Mouse (Mus musculus) hindbrain, embryonic 12.5 days (tissue): ENCODE results near the gene Crkl. TPM values are rescaled to one million over a fixed set of nuclear protein-coding genes. Genes with fewer than 3 reads are reported as not detected.

Source experiments
- ATAC-seq: fragments of 200-750 bp; cut with Nextera tagmentation; 2 replicates; pipeline ENCODE4 v1.8.0; 2017; ENCODE audit warnings: moderate TSS enrichment; ENCODE audit not compliant: low FRiP score
- H3K27ac ChIP-seq: fragments of 300-500 bp; sonication (generic); 2 replicates; pipeline ENCODE4 v1.5.1; 2016; ENCODE audit warnings: mild to moderate bottlenecking
- H3K27me3 ChIP-seq: fragments of 300-500 bp; sonication (generic); 2 replicates; pipeline ENCODE4 v1.6.1; 2016; ENCODE audit warnings: mild to moderate bottlenecking
- H3K36me3 ChIP-seq: fragments of 300-500 bp; sonication (generic); 2 replicates; pipeline ENCODE4 v1.6.1; 2016; ENCODE audit warnings: mild to moderate bottlenecking
- H3K4me1 ChIP-seq: fragments of 300-500 bp; sonication (generic); 2 replicates; pipeline ENCODE4 v1.6.1; 2016
- H3K4me2 ChIP-seq: fragments of 300-500 bp; sonication (generic); replicated peaks from 2 replicates; pipeline ENCODE4 v1.6.1; 2016; ENCODE audit warnings: mild to moderate bottlenecking
- H3K4me3 ChIP-seq: fragments of 300-500 bp; sonication (generic); 2 replicates; pipeline ENCODE4 v1.5.1; 2016; ENCODE audit warnings: mild to moderate bottlenecking
- H3K9ac ChIP-seq: fragments of 300-500 bp; sonication (generic); 2 replicates; pipeline ENCODE4 v1.6.1; 2016; ENCODE audit warnings: mild to moderate bottlenecking, moderate library complexity
- H3K9me3 ChIP-seq: fragments of 300-500 bp; sonication (generic); replicated peaks from 2 replicates; pipeline ENCODE4 v1.6.1; 2016; ENCODE audit warnings: mild to moderate bottlenecking
- WGBS: fragments of 180-500 bp; shearing (Covaris S2); methylation state at CpG from one replicate; pipeline ENCODE4 v1.1.7; 2016; 5-methylcytosine and 5-hydroxymethylcytosine counted together
- polyA plus RNA-seq: library from polyadenylated mRNA; unstranded; fragments of >200 nt; fragmentation: Nextera tagmentation; extraction: Ambion mirVana; gene quantifications from 2 replicates; pipeline ENCODE4 v1.2.1, GENCODE M21; 2016

Gene Crkl
- polyA plus RNA-seq, 1 experiment from 2014 or later, result 98.9 TPM

- no peak for ATAC-seq
- H3K9ac ChIP-seq, result no peak overlapping the region
- no peak overlapping the region for H3K4me3 ChIP-seq
- no peaks in the 10 kb centered on the region for H3K27me3 ChIP-seq
- 94% methylated on average over 1 of the region's 1 CpGs for WGBS
- no peak overlapping the region for H3K4me2 ChIP-seq
- H3K36me3 ChIP-seq, result peaks cover 23% of the 10 kb centered on the region
- H3K9me3 ChIP-seq, result no peaks in the 10 kb centered on the region
- H3K4me1 ChIP-seq, result no peaks in the 10 kb centered on the region
- H3K27ac ChIP-seq, result no peak overlapping the region
Measured at GRCm38 (mm10) chr16:17461596-17461995, 9.8 kb downstream of the Crkl start.

GRCm38 (mm10) chr16:17463184-17463583, 11.4 kb downstream of the Crkl start:
- Histone ChIP-seq H3K4me3 (no peak overlapping the region), H3K4me1 (no peaks in the 10 kb centered on the region), H3K9ac (no peak overlapping the region), H3K27ac (no peak overlapping the region), H3K36me3 (peaks cover 11% of the 10 kb centered on the region), H3K9me3 (no peaks in the 10 kb centered on the region), H3K4me2 (no peak overlapping the region), H3K27me3 (no peaks in the 10 kb centered on the region)
- 96% methylated on average over 2 of the region's 2 CpGs for WGBS
- no peak for ATAC-seq

- H3K9me3 ChIP-seq, result no peaks in the 10 kb centered on the region
- H3K27me3 ChIP-seq, result no peaks in the 10 kb centered on the region
- H3K4me2 ChIP-seq, result no peak overlapping the region
- H3K9ac ChIP-seq, result no peak overlapping the region
- H3K4me3 ChIP-seq, result no peak overlapping the region
- ATAC-seq, result no peak
- 91% methylated on average over 4 of the region's 4 CpGs for WGBS
- no peak overlapping the region for H3K27ac ChIP-seq
- H3K4me1 ChIP-seq, result no peaks in the 10 kb centered on the region
- H3K36me3 ChIP-seq, result peaks cover 20% of the 10 kb centered on the region
Measured at GRCm38 (mm10) chr16:17466875-17467663, 15.3 kb downstream of the Crkl start.

GRCm38 (mm10) chr16:17472498-17472897, 20.7 kb downstream of the Crkl start:
- no peak overlapping the region for H3K4me3 ChIP-seq
- H3K4me2 ChIP-seq, result no peak overlapping the region
- H3K9me3 ChIP-seq, result no peaks in the 10 kb centered on the region
- no peak for ATAC-seq
- no peak overlapping the region for H3K27ac ChIP-seq
- H3K4me1 ChIP-seq, result no peaks in the 10 kb centered on the region
- H3K27me3 ChIP-seq, result no peaks in the 10 kb centered on the region
- peaks cover 29% of the 10 kb centered on the region for H3K36me3 ChIP-seq
- H3K9ac ChIP-seq, result no peak overlapping the region
- 90% methylated on average over 6 of the region's 6 CpGs for WGBS

- Histone ChIP-seq H3K4me3 (no peak overlapping the region), H3K9me3 (no peaks in the 10 kb centered on the region), H3K27ac (no peak overlapping the region), H3K36me3 (peaks cover 28% of the 10 kb centered on the region), H3K9ac (no peak overlapping the region), H3K27me3 (no peaks in the 10 kb centered on the region), H3K4me1 (no peaks in the 10 kb centered on the region), H3K4me2 (no peak overlapping the region)
- ATAC-seq, result no peak
Measured at GRCm38 (mm10) chr16:17474091-17474490, 22.3 kb downstream of the Crkl start.

GRCm38 (mm10) chr16:17474761-17475160, 23.0 kb downstream of the Crkl start:
- Histone ChIP-seq H3K36me3 (peaks cover 28% of the 10 kb centered on the region), H3K4me3 (no peak overlapping the region), H3K4me2 (no peak overlapping the region), H3K9ac (no peak overlapping the region), H3K4me1 (no peaks in the 10 kb centered on the region), H3K9me3 (no peaks in the 10 kb centered on the region), H3K27me3 (no peaks in the 10 kb centered on the region), H3K27ac (no peak overlapping the region)
- no peak for ATAC-seq
- 93% methylated on average over 2 of the region's 2 CpGs for WGBS

GRCm38 (mm10) chr16:17475326-17475725, 23.5 kb downstream of the Crkl start:
- no peaks in the 10 kb centered on the region for H3K27me3 ChIP-seq

GRCm38 (mm10) chr16:17478331-17478943, 26.6 kb downstream of the Crkl start:
- Histone ChIP-seq H3K4me1 (no peaks in the 10 kb centered on the region), H3K4me2 (no peak overlapping the region), H3K4me3 (no peak overlapping the region), H3K27ac (no peak overlapping the region), H3K36me3 (peaks cover 24% of the 10 kb centered on the region), H3K9ac (no peak overlapping the region), H3K9me3 (no peaks in the 10 kb centered on the region), H3K27me3 (no peaks in the 10 kb centered on the region)
- WGBS, result 85% methylated on average over 4 of the region's 4 CpGs
- no peak for ATAC-seq

More at GRCm38 (mm10) chr16:17475326-17475725, 23.5 kb downstream of the Crkl start:
- 93% methylated on average over 4 of the region's 4 CpGs for WGBS
- Histone ChIP-seq H3K36me3 (peaks cover 28% of the 10 kb centered on the region), H3K4me3 (no peak overlapping the region), H3K4me1 (no peaks in the 10 kb centered on the region), H3K27ac (no peak overlapping the region), H3K9me3 (no peaks in the 10 kb centered on the region), H3K4me2 (no peak overlapping the region), H3K9ac (no peak overlapping the region)
- ATAC-seq, result no peak

GRCm38 (mm10) chr16:17481465-17481864, 29.7 kb downstream of the Crkl start:
- H3K27ac ChIP-seq, result no peak overlapping the region
- no peaks in the 10 kb centered on the region for H3K4me1 ChIP-seq
- no peaks in the 10 kb centered on the region for H3K9me3 ChIP-seq
- no peak for ATAC-seq
- H3K9ac ChIP-seq, result no peak overlapping the region
- H3K36me3 ChIP-seq, result peaks cover 44% of the 10 kb centered on the region
- H3K27me3 ChIP-seq, result no peaks in the 10 kb centered on the region
- H3K4me3 ChIP-seq, result no peak overlapping the region
- 94% methylated on average over 2 of the region's 2 CpGs for WGBS
- no peak overlapping the region for H3K4me2 ChIP-seq

GRCm38 (mm10) chr16:17486505-17486904, 34.7 kb downstream of the Crkl start:
- H3K27me3 ChIP-seq, result peaks cover 21% of the 10 kb centered on the region
- H3K4me2 ChIP-seq, result no peak overlapping the region
- no peak overlapping the region for H3K9ac ChIP-seq
- peaks cover 41% of the 10 kb centered on the region for H3K36me3 ChIP-seq
- WGBS, result 70% methylated on average over 3 of the region's 3 CpGs
- no peak for ATAC-seq
- H3K27ac ChIP-seq, result no peak overlapping the region
- H3K4me1 ChIP-seq, result peaks cover 10% of the 10 kb centered on the region
- H3K4me3 ChIP-seq, result no peak overlapping the region
- no peaks in the 10 kb centered on the region for H3K9me3 ChIP-seq

- ATAC-seq, result peak; percentile 15
- no peaks in the 10 kb centered on the region for H3K9me3 ChIP-seq
- WGBS, result 46% methylated on average over 14 of the region's 14 CpGs
- H3K4me3 ChIP-seq, result peak overlapping the region; percentile 41
- peak overlapping the region; percentile 85 for H3K4me2 ChIP-seq
- peak overlapping the region; percentile 62 for H3K9ac ChIP-seq
- peaks cover 25% of the 10 kb centered on the region for H3K27me3 ChIP-seq
- peaks cover 10% of the 10 kb centered on the region for H3K4me1 ChIP-seq
- no peak overlapping the region for H3K27ac ChIP-seq
- peaks cover 32% of the 10 kb centered on the region for H3K36me3 ChIP-seq
Measured at GRCm38 (mm10) chr16:17488478-17489468, 37.0 kb downstream of the Crkl start.
